8 mouse cellular contexts compared by ENCODE assay signal in genomic region chr2:152544691-152545090, GRCm38 (mm10). TPM values are rescaled to one million over a fixed set of nuclear protein-coding genes. Genes with fewer than 3 reads are reported as not detected.
DNase-seq lines count a peak whose midpoint lies in the region; TF ChIP-seq lines count a peak whose summit lies in the region.
"Had no signal": no experiment of that assay in that cellular context is flagged by ENCODE, and none has a peak within 500 bp of the region (broad histone marks: within the 10 kb centered on the region; RNA-seq: fewer than 3 reads in every experiment).

No protein-coding gene starts in this region.

- TF ChIP-seq EP300 in ES-Bruce4 (IDR thresholded peaks at IDR 0.05; ENCODE audit: insufficient read depth, low read depth, low read length) = no peak

- TF ChIP-seq CTCF in ES-Bruce4 (IDR thresholded peaks at IDR 0.05; ENCODE audit: low read depth, low read length) = peak; percentile 36
- TF ChIP-seq CTCF in small intestine, adult 2 months (IDR thresholded peaks at IDR 0.05; ENCODE audit: extremely low read depth, insufficient read length, insufficient replicate concordance, low read depth, low read length) = peak; percentile 44; the same call in 1 of the 2 replicates

- no peak overlapping the region for H3K9ac ChIP-seq in ES-Bruce4 (ENCODE audit: low read depth, poor library complexity, severe bottlenecking)
- H3K9ac ChIP-seq: limb, embryonic 12.5 days had no signal

- no peak for TF ChIP-seq POLR2A in ES-Bruce4 (IDR thresholded peaks at IDR 0.05; ENCODE audit: insufficient read depth, low read length)
- TF ChIP-seq POLR2A in small intestine, adult 2 months (IDR thresholded peaks at IDR 0.05; ENCODE audit: low read depth, low read length) = no peak

- no peaks in the 10 kb centered on the region for H3K36me3 ChIP-seq in ES-Bruce4 (ENCODE audit: control insufficient read depth, insufficient read depth, low read length, poor library complexity, severe bottlenecking)
- H3K36me3 ChIP-seq in small intestine, adult 2 months (ENCODE audit: control insufficient read depth, insufficient read depth, low read length) = no peaks in the 10 kb centered on the region
- H3K36me3 ChIP-seq: limb, embryonic 12.5 days had no signal

- no peak overlapping the region for H3K27ac ChIP-seq in ES-Bruce4 (ENCODE audit: insufficient read depth, low read length)
- H3K27ac ChIP-seq in small intestine, adult 2 months (ENCODE audit: insufficient read depth, low read depth, low read length) = no peak overlapping the region
- H3K27ac ChIP-seq: limb, embryonic 12.5 days had no signal

- H3K4me3 ChIP-seq in ES-Bruce4 (ENCODE audit: low read depth, low read length) = no peak overlapping the region
- H3K4me3 ChIP-seq in small intestine, adult 2 months (ENCODE audit: low read depth, low read length) = no peak overlapping the region
- H3K4me3 ChIP-seq: limb, embryonic 12.5 days had no signal

- DNase-seq in MN1 (ENCODE audit: low spot score) = peak; percentile 41
- peak; percentile 67 to 74 for DNase-seq in cerebellum, postnatal 14 days
- peak; percentile 46 to 71 for DNase-seq in frontal cortex, postnatal 36 days (ENCODE audit: low spot score in 2 of 2)
- peak; percentile 76 for DNase-seq in layer of hippocampus, adult 11-12 months (ENCODE audit: low spot score)
- DNase-seq in lung, postnatal 10 days = peak; percentile 68

- H3K4me1 ChIP-seq in ES-Bruce4 (ENCODE audit: control insufficient read depth, insufficient read depth, low read length) = no peaks in the 10 kb centered on the region
- H3K4me1 ChIP-seq in small intestine, adult 2 months (ENCODE audit: control insufficient read depth, insufficient read depth, insufficient read length, low read length) = no peaks in the 10 kb centered on the region
- H3K4me1 ChIP-seq: limb, embryonic 12.5 days had no signal

- 4% methylated on average over 4 of the region's 4 CpGs for WGBS in small intestine, adult 2 months

- no peaks in the 10 kb centered on the region for H3K27me3 ChIP-seq in ES-Bruce4 (ENCODE audit: control insufficient read depth, insufficient read depth, low read length, poor library complexity, severe bottlenecking)
- no peaks in the 10 kb centered on the region for H3K27me3 ChIP-seq in small intestine, adult 2 months (ENCODE audit: control insufficient read depth, insufficient read depth, low read length)
- H3K27me3 ChIP-seq: limb, embryonic 12.5 days had no signal

- H3K9me3 ChIP-seq in ES-Bruce4 (replicated peaks; ENCODE audit: control insufficient read depth, insufficient read depth, low read length, poor library complexity, severe bottlenecking) = no peaks in the 10 kb centered on the region

RNA-seq across cellular contexts. Expression of gene Defb29, which starts 4.8 kb away (rescaled TPM):
- not detected in 2 replicates for polyA plus RNA-seq in ES-Bruce4 (2011; ENCODE audit: insufficient read depth, insufficient read length, low read depth, missing spikeins)
- polyA plus RNA-seq in small intestine, adult 2 months (2012; rRNA removed) = not detected in 2 replicates
- polyA plus RNA-seq: limb, embryonic 12.5 days had no signal

RNA-seq across cellular contexts. Expression of gene Gm17416, which starts 24.4 kb away (rescaled TPM):
- not detected in 2 replicates for polyA plus RNA-seq in ES-Bruce4 (2011; ENCODE audit: insufficient read depth, insufficient read length, low read depth, missing spikeins)
- not detected in 2 replicates for polyA plus RNA-seq in small intestine, adult 2 months (2012; rRNA removed)
- polyA plus RNA-seq: limb, embryonic 12.5 days had no signal

RNA-seq across cellular contexts. Expression of gene Defb28, which starts 26.6 kb away (rescaled TPM):
- polyA plus RNA-seq in ES-Bruce4 (2011; ENCODE audit: insufficient read depth, insufficient read length, low read depth, missing spikeins) = not detected in 2 replicates
- not detected in 2 replicates for polyA plus RNA-seq in small intestine, adult 2 months (2012; rRNA removed)
- polyA plus RNA-seq: limb, embryonic 12.5 days had no signal

RNA-seq across cellular contexts. Expression of gene Defb21, which starts 27.9 kb away (rescaled TPM):
- polyA plus RNA-seq in ES-Bruce4 (2011; ENCODE audit: insufficient read depth, insufficient read length, low read depth, missing spikeins) = not detected in 2 replicates
- polyA plus RNA-seq in small intestine, adult 2 months (2012; rRNA removed) = not detected in 2 replicates
- polyA plus RNA-seq: limb, embryonic 12.5 days had no signal

RNA-seq across cellular contexts. Expression of gene Defb26, which starts 33.2 kb away (rescaled TPM):
- not detected in 2 replicates for polyA plus RNA-seq in ES-Bruce4 (2011; ENCODE audit: insufficient read depth, insufficient read length, low read depth, missing spikeins)
- not detected in 2 replicates for polyA plus RNA-seq in small intestine, adult 2 months (2012; rRNA removed)
- polyA plus RNA-seq: limb, embryonic 12.5 days had no signal
